Mouse (Mus musculus): ENCODE results near the gene Nphs2. TPM values are rescaled to one million over a fixed set of nuclear protein-coding genes. Genes with fewer than 3 reads are reported as not detected.
"Not testable (repeated sequence)": the region's sequence is repeated elsewhere in the genome, so short reads cannot be mapped to it uniquely, and the experiment has no call there.

The Nphs2 gene
- polyA plus RNA-seq, 1 experiment from 2014 or later = 0.31 TPM

- not testable (repeated sequence) for H3K9ac ChIP-seq; H3K4me3 ChIP-seq; H3K9me3 ChIP-seq; H3K36me3 ChIP-seq; ATAC-seq (ENCODE audit: low FRiP score, low read depth); H3K27ac ChIP-seq (replicated peaks); H3K4me1 ChIP-seq (replicated peaks); H3K4me2 ChIP-seq; H3K27me3 ChIP-seq
- 65% methylated on average over 10 of the region's 10 CpGs for WGBS
Observed at GRCm38 (mm10) chr1:156289222-156289587, 21.3 kb upstream of the Nphs2 start.

GRCm38 (mm10) chr1:156290016-156290415 is 20.5 kb upstream of the Nphs2 start:
- Histone ChIP-seq H3K4me2 (no peak overlapping the region), H3K27me3 (no peaks in the 10 kb centered on the region), H3K4me3 (no peak overlapping the region), H3K36me3 (no peaks in the 10 kb centered on the region), H3K4me1 (replicated peaks) (no peaks in the 10 kb centered on the region), H3K9me3 (no peaks in the 10 kb centered on the region), H3K27ac (replicated peaks) (no peak overlapping the region), H3K9ac (no peak overlapping the region)
- WGBS = 94% methylated on average over 6 of the region's 6 CpGs
- no peak for ATAC-seq (ENCODE audit: low FRiP score, low read depth)

GRCm38 (mm10) chr1:156302911-156303749 is 7.4 kb upstream of the Nphs2 start, which contains the start of gene Tdrd5:
TSS of gene Tdrd5 (minus strand) at chr1:156303664.
- peaks cover 36% of the 10 kb centered on the region for H3K27me3 ChIP-seq
- no peaks in the 10 kb centered on the region for H3K36me3 ChIP-seq
- H3K4me1 ChIP-seq (replicated peaks) = peaks cover 8% of the 10 kb centered on the region; the same call in 1 of the 2 replicates
- peak within 1 kb of the TSS; percentile 99 for H3K4me2 ChIP-seq
- ATAC-seq (ENCODE audit: low FRiP score, low read depth) = peak; percentile 94
- H3K4me3 ChIP-seq = peak within 1 kb of the TSS; percentile 70
- H3K27ac ChIP-seq (replicated peaks) = no peak within 1 kb of the TSS
- WGBS = under 1% methylated on average over 82 of the region's 85 CpGs
- H3K9me3 ChIP-seq = no peaks in the 10 kb centered on the region
- H3K9ac ChIP-seq = peak within 1 kb of the TSS; percentile 62

- H3K9me3 ChIP-seq = no peaks in the 10 kb centered on the region
- peaks cover 10% of the 10 kb centered on the region for H3K4me1 ChIP-seq (replicated peaks)
- H3K27ac ChIP-seq (replicated peaks) = no peak overlapping the region
- no peak overlapping the region for H3K4me3 ChIP-seq
- H3K4me2 ChIP-seq = no peak overlapping the region
- 73% methylated on average over 1 of the region's 1 CpGs for WGBS
- peaks cover 46% of the 10 kb centered on the region for H3K27me3 ChIP-seq
- no peak for ATAC-seq (ENCODE audit: low FRiP score, low read depth)
- H3K9ac ChIP-seq = no peak overlapping the region
- H3K36me3 ChIP-seq = no peaks in the 10 kb centered on the region
Observed at GRCm38 (mm10) chr1:156308595-156308994, 1.9 kb upstream of the Nphs2 start.

GRCm38 (mm10) chr1:156323126-156323525 is 12.6 kb downstream of the Nphs2 start:
- WGBS = 92% methylated on average over 9 of the region's 9 CpGs
- H3K27me3 ChIP-seq = no peaks in the 10 kb centered on the region
- H3K36me3 ChIP-seq = no peaks in the 10 kb centered on the region
- H3K27ac ChIP-seq (replicated peaks) = no peak overlapping the region
- H3K4me2 ChIP-seq = no peak overlapping the region
- H3K4me3 ChIP-seq = no peak overlapping the region
- H3K4me1 ChIP-seq (replicated peaks) = no peaks in the 10 kb centered on the region
- H3K9me3 ChIP-seq = no peaks in the 10 kb centered on the region
- no peak overlapping the region for H3K9ac ChIP-seq
- no peak for ATAC-seq (ENCODE audit: low FRiP score, low read depth)

- Histone ChIP-seq H3K4me3 (no peak overlapping the region), H3K36me3 (no peaks in the 10 kb centered on the region), H3K27ac (replicated peaks) (no peak overlapping the region), H3K27me3 (no peaks in the 10 kb centered on the region), H3K4me1 (replicated peaks) (no peaks in the 10 kb centered on the region), H3K9ac (no peak overlapping the region), H3K9me3 (no peaks in the 10 kb centered on the region), H3K4me2 (no peak overlapping the region)
- 88% methylated on average over 4 of the region's 4 CpGs for WGBS
- ATAC-seq (ENCODE audit: low FRiP score, low read depth) = no peak
Observed at GRCm38 (mm10) chr1:156340847-156341246, 30.3 kb downstream of the Nphs2 start.

- no peak for ATAC-seq (ENCODE audit: low FRiP score, low read depth)
- no peak overlapping the region for H3K4me3 ChIP-seq
- H3K4me2 ChIP-seq = no peak overlapping the region
- H3K4me1 ChIP-seq (replicated peaks) = no peaks in the 10 kb centered on the region
- H3K9me3 ChIP-seq = no peaks in the 10 kb centered on the region
- no peaks in the 10 kb centered on the region for H3K36me3 ChIP-seq
- no peak overlapping the region for H3K9ac ChIP-seq
- H3K27me3 ChIP-seq = no peaks in the 10 kb centered on the region
- WGBS = 75% methylated on average over 4 of the region's 4 CpGs
- H3K27ac ChIP-seq (replicated peaks) = no peak overlapping the region
Observed at GRCm38 (mm10) chr1:156344433-156344832, 33.9 kb downstream of the Nphs2 start.

GRCm38 (mm10) chr1:156345633-156346032 is 35.1 kb downstream of the Nphs2 start:
- Histone ChIP-seq H3K27me3 (no peaks in the 10 kb centered on the region), H3K4me2 (no peak overlapping the region), H3K27ac (replicated peaks) (no peak overlapping the region), H3K36me3 (no peaks in the 10 kb centered on the region), H3K4me1 (replicated peaks) (no peaks in the 10 kb centered on the region), H3K9ac (no peak overlapping the region), H3K9me3 (no peaks in the 10 kb centered on the region), H3K4me3 (no peak overlapping the region)
- WGBS = 90% methylated on average over 4 of the region's 4 CpGs
- no peak for ATAC-seq (ENCODE audit: low FRiP score, low read depth)

- Histone ChIP-seq H3K36me3 (no peaks in the 10 kb centered on the region), H3K4me2 (no peak overlapping the region), H3K4me1 (replicated peaks) (no peaks in the 10 kb centered on the region), H3K27ac (replicated peaks) (no peak overlapping the region), H3K4me3 (no peak overlapping the region), H3K9me3 (no peaks in the 10 kb centered on the region), H3K27me3 (no peaks in the 10 kb centered on the region), H3K9ac (no peak overlapping the region)
- no peak for ATAC-seq (ENCODE audit: low FRiP score, low read depth)
- 80% methylated on average over 4 of the region's 4 CpGs for WGBS
Observed at GRCm38 (mm10) chr1:156349031-156349430, 38.5 kb downstream of the Nphs2 start.

- ATAC-seq (ENCODE audit: low FRiP score, low read depth) = no peak
- no peaks in the 10 kb centered on the region for H3K27me3 ChIP-seq
- H3K36me3 ChIP-seq = no peaks in the 10 kb centered on the region
- H3K4me3 ChIP-seq = no peak overlapping the region
- H3K4me2 ChIP-seq = no peak overlapping the region
- no peak overlapping the region for H3K27ac ChIP-seq (replicated peaks)
- no peak overlapping the region for H3K9ac ChIP-seq
- WGBS = 88% methylated on average over 4 of the region's 4 CpGs
- H3K4me1 ChIP-seq (replicated peaks) = no peaks in the 10 kb centered on the region
- no peaks in the 10 kb centered on the region for H3K9me3 ChIP-seq
Observed at GRCm38 (mm10) chr1:156350441-156350840, 39.9 kb downstream of the Nphs2 start.

GRCm38 (mm10) chr1:156352466-156352865 is 41.9 kb downstream of the Nphs2 start:
- H3K27ac ChIP-seq (replicated peaks) = no peak overlapping the region
- no peak overlapping the region for H3K9ac ChIP-seq
- ATAC-seq (ENCODE audit: low FRiP score, low read depth) = no peak
- H3K4me1 ChIP-seq (replicated peaks) = no peaks in the 10 kb centered on the region
- no peaks in the 10 kb centered on the region for H3K9me3 ChIP-seq
- no peak overlapping the region for H3K4me2 ChIP-seq
- H3K36me3 ChIP-seq = no peaks in the 10 kb centered on the region
- H3K27me3 ChIP-seq = no peaks in the 10 kb centered on the region
- no peak overlapping the region for H3K4me3 ChIP-seq
- WGBS = 94% methylated on average over 2 of the region's 2 CpGs

GRCm38 (mm10) chr1:156365740-156366139 is 55.2 kb downstream of the Nphs2 start, which contains the start of gene Gm2000:
TSS of gene Gm2000 (plus strand) at chr1:156366040.
- no peak within 1 kb of the TSS for H3K27ac ChIP-seq (replicated peaks)
- no peak within 1 kb of the TSS for H3K9ac ChIP-seq
- 0 out of 2 replicates have a peak, but pooled peaks cover 4% of the 10 kb centered on the region for H3K9me3 ChIP-seq
- H3K36me3 ChIP-seq = no peaks in the 10 kb centered on the region
- 92% methylated on average over 8 of the region's 8 CpGs for WGBS
- no peaks in the 10 kb centered on the region for H3K4me1 ChIP-seq (replicated peaks)
- no peaks in the 10 kb centered on the region for H3K27me3 ChIP-seq
- ATAC-seq (ENCODE audit: low FRiP score, low read depth) = no peak
- no peak within 1 kb of the TSS for H3K4me3 ChIP-seq
- H3K4me2 ChIP-seq = no peak within 1 kb of the TSS
